Mouse (Mus musculus) lung, adult 2 months (tissue): Measurements from ENCODE around the gene Mogat2. TPM values are rescaled to one million over a fixed set of nuclear protein-coding genes. Genes with fewer than 3 reads are reported as not detected.

Experiments
- DNase-seq: peaks from one replicate; pipeline ENCODE4 v3.0.0; 2022
- H3K4me1 ChIP-seq: fragments of 200-500 bp; 2 replicates; pipeline ENCODE4 v1.6.1; 2011; ENCODE audit warnings: low read length; ENCODE audit not compliant: control insufficient read depth, insufficient read depth
- H3K4me3 ChIP-seq: fragments of 200-500 bp; replicated peaks from 2 replicates; pipeline ENCODE3; 2011; ENCODE audit warnings: low read depth, mild to moderate bottlenecking, control low read depth, low read length; ENCODE audit errors: extremely low read depth
- CTCF ChIP-seq: fragments of 200-500 bp; IDR thresholded peaks from 2 replicates; pipeline ENCODE4 v1.5.1; 2011; ENCODE audit warnings: mild to moderate bottlenecking, low read length, control low read depth; ENCODE audit not compliant: insufficient read depth
- POLR2A ChIP-seq: fragments of 200-500 bp; IDR thresholded peaks from 2 replicates; pipeline ENCODE4 v1.6.1; 2011; ENCODE audit warnings: low read depth, mild to moderate bottlenecking, control low read depth, low read length, borderline replicate concordance; ENCODE audit errors: extremely low read depth
- WGBS: fragments of 180-500 bp; shearing (Covaris S2); methylation state at CpG from one replicate; pipeline ENCODE4 v1.1.7; 2018; 5-methylcytosine and 5-hydroxymethylcytosine counted together
- polyA plus RNA-seq: library from polyadenylated mRNA; depleted of rRNA; stranded (reverse); fragments of >200 nt; gene quantifications from 2 replicates; pipeline ENCODE4 v1.2.3, GENCODE M21; 2012; rRNA removed

Mogat2 gene
- polyA plus RNA-seq, 1 experiment, result 1.1 TPM

GRCm38 (mm10) chr7:99174006-99174405 is 64.4 kb downstream of the Mogat2 start:
- DNase-seq, result no peak
- no peaks in the 10 kb centered on the region for H3K4me1 ChIP-seq
- TF ChIP-seq POLR2A (no peak), CTCF (no peak)
- 87% methylated on average over 4 of the region's 4 CpGs for WGBS
- no peak overlapping the region for H3K4me3 ChIP-seq

GRCm38 (mm10) chr7:99172898-99173297 is 65.5 kb downstream of the Mogat2 start:
- DNase-seq, result no peak
- WGBS, result 43% methylated on average over 6 of the region's 6 CpGs

GRCm38 (mm10) chr7:99171730-99172463 is 66.5 kb downstream of the Mogat2 start:
- TF ChIP-seq CTCF (no peak), POLR2A (no peak)
- no peak overlapping the region for H3K4me3 ChIP-seq
- WGBS, result 67% methylated on average over 10 of the region's 10 CpGs
- no peaks in the 10 kb centered on the region for H3K4me1 ChIP-seq
- no peak for DNase-seq

More at GRCm38 (mm10) chr7:99172898-99173297, 65.5 kb downstream of the Mogat2 start:
- Histone ChIP-seq H3K4me1 (no peaks in the 10 kb centered on the region), H3K4me3 (no peak overlapping the region)
- no peak for TF ChIP-seq CTCF
- no peak for TF ChIP-seq POLR2A

GRCm38 (mm10) chr7:99170519-99170918 is 67.9 kb downstream of the Mogat2 start:
- Histone ChIP-seq H3K4me3 (no peak overlapping the region), H3K4me1 (no peaks in the 10 kb centered on the region)
- DNase-seq, result no peak
- 87% methylated on average over 6 of the region's 6 CpGs for WGBS
- no peak for TF ChIP-seq POLR2A
- TF ChIP-seq CTCF, result no peak

- Histone ChIP-seq H3K4me3 (no peak overlapping the region), H3K4me1 (no peaks in the 10 kb centered on the region)
- DNase-seq, result no peak
- TF ChIP-seq CTCF (no peak), POLR2A (no peak)
- 82% methylated on average over 9 of the region's 9 CpGs for WGBS
These were observed 68.6 kb downstream of the Mogat2 start for GRCm38 (mm10) chr7:99169717-99170403.

Other genes with a start within 250 kb of the Mogat2 start
- gene Uvrag, start 97.5 kb downstream of the Mogat2 start, polyA plus RNA-seq, result 35.4 and 79.1 TPM in 2 replicates
- 93.7 and 100 TPM in 2 replicates for gene Dgat2, start 55.9 kb downstream of the Mogat2 start, polyA plus RNA-seq
- 24.2 and 25.4 TPM in 2 replicates for gene Map6, start 28.8 kb upstream of the Mogat2 start, polyA plus RNA-seq
- 364 and 388 TPM in 2 replicates for gene Serpinh1, start 114.6 kb upstream of the Mogat2 start, polyA plus RNA-seq
- 26.5 and 27.2 TPM in 2 replicates for gene Gdpd5, start 142.8 kb upstream of the Mogat2 start, polyA plus RNA-seq
- 0.80 and 0.89 TPM in 2 replicates for gene Klhl35, start 227.4 kb upstream of the Mogat2 start, polyA plus RNA-seq
- 206 and 308 TPM in 2 replicates for gene Rps3, start 245.1 kb upstream of the Mogat2 start, polyA plus RNA-seq